Mouse (Mus musculus): Measurements from ENCODE around the gene Kcna4. TPM values are rescaled to one million over a fixed set of nuclear protein-coding genes. Genes with fewer than 3 reads are reported as not detected.

Gene Kcna4
- total and polyA plus RNA-seq, 3 experiments: 1.0 to 2.5 (median 1.3) TPM

GRCm38 (mm10) chr2:107324090-107324489 is 33.7 kb downstream of the Kcna4 start:
- no peak for DNase-seq
- no peak overlapping the region for H3K4me3 ChIP-seq
- H3K9ac ChIP-seq (ENCODE audit: low read depth, low read length): no peak overlapping the region
- no peaks in the 10 kb centered on the region; the same call in 1 of the 2 replicates for H3K4me1 ChIP-seq (ENCODE audit: control insufficient read depth, insufficient read depth, low read length)
- H3K79me2 ChIP-seq (replicated peaks; ENCODE audit: control insufficient read depth, insufficient read depth, low read length): no peaks in the 10 kb centered on the region
- intact Hi-C loops (cut with DNase I): no loop called here
- no peaks in the 10 kb centered on the region for H3K27me3 ChIP-seq (ENCODE audit: control insufficient read depth, insufficient read depth, low read length)
- no peak overlapping the region for H3K27ac ChIP-seq
- H3K36me3 ChIP-seq (ENCODE audit: control insufficient read depth, insufficient read depth, low read length): no peaks in the 10 kb centered on the region
- TF ChIP-seq POLR2A (IDR thresholded peaks at IDR 0.05; ENCODE audit: insufficient read depth, low read depth, low read length): no peak
- no peak for TF ChIP-seq EP300 (IDR thresholded peaks at IDR 0.05; ENCODE audit: insufficient read depth, low read depth, low read length)
- no peak for TF ChIP-seq CTCF (IDR thresholded peaks at IDR 0.05)
- WGBS: 73% methylated on average over 3 of the region's 3 CpGs

- TF ChIP-seq POLR2A (IDR thresholded peaks at IDR 0.05; ENCODE audit: insufficient read depth, low read depth, low read length): no peak
- DNase-seq: no peak
- WGBS: 92% methylated on average over 3 of the region's 3 CpGs
- Histone ChIP-seq H3K27ac (no peak overlapping the region), H3K4me1 (ENCODE audit: control insufficient read depth, insufficient read depth, low read length) (no peaks in the 10 kb centered on the region; the same call in 1 of the 2 replicates), H3K27me3 (ENCODE audit: control insufficient read depth, insufficient read depth, low read length) (no peaks in the 10 kb centered on the region), H3K79me2 (replicated peaks; ENCODE audit: control insufficient read depth, insufficient read depth, low read length) (no peaks in the 10 kb centered on the region), H3K36me3 (ENCODE audit: control insufficient read depth, insufficient read depth, low read length) (no peaks in the 10 kb centered on the region), H3K4me3 (no peak overlapping the region), H3K9ac (ENCODE audit: low read depth, low read length) (no peak overlapping the region)
- intact Hi-C loops (cut with DNase I): no loop called here
These were observed 36.8 kb downstream of the Kcna4 start for GRCm38 (mm10) chr2:107327276-107327675.

- H3K4me3 ChIP-seq: no peak overlapping the region
- 81% methylated on average over 3 of the region's 3 CpGs for WGBS
These were observed 50.9 kb downstream of the Kcna4 start for GRCm38 (mm10) chr2:107341291-107341690.

GRCm38 (mm10) chr2:107344807-107345206 is 54.4 kb downstream of the Kcna4 start:
- whole genome bisulfite sequencing: 59% methylated on average over 4 of the region's 4 CpGs
- Histone ChIP-seq H3K27me3 (ENCODE audit: control insufficient read depth, insufficient read depth, low read length) (no peaks in the 10 kb centered on the region), H3K27ac (no peak overlapping the region), H3K4me3 (no peak overlapping the region), H3K36me3 (ENCODE audit: control insufficient read depth, insufficient read depth, low read length) (no peaks in the 10 kb centered on the region), H3K4me1 (ENCODE audit: control insufficient read depth, insufficient read depth, low read length) (no peaks in the 10 kb centered on the region), H3K79me2 (replicated peaks; ENCODE audit: control insufficient read depth, insufficient read depth, low read length) (no peaks in the 10 kb centered on the region), H3K9ac (ENCODE audit: low read depth, low read length) (no peak overlapping the region)
- TF ChIP-seq EP300 (IDR thresholded peaks at IDR 0.05; ENCODE audit: insufficient read depth, low read depth, low read length) (no peak), CTCF (IDR thresholded peaks at IDR 0.05) (no peak), POLR2A (IDR thresholded peaks at IDR 0.05; ENCODE audit: insufficient read depth, low read depth, low read length) (no peak)
- intact Hi-C loops (cut with DNase I): no loop called here
- DNase-seq: no peak

More at GRCm38 (mm10) chr2:107341291-107341690, 50.9 kb downstream of the Kcna4 start:
- Histone ChIP-seq H3K79me2 (replicated peaks; ENCODE audit: control insufficient read depth, insufficient read depth, low read length) (no peaks in the 10 kb centered on the region), H3K9ac (ENCODE audit: low read depth, low read length) (no peak overlapping the region), H3K4me1 (ENCODE audit: control insufficient read depth, insufficient read depth, low read length) (no peaks in the 10 kb centered on the region), H3K27me3 (ENCODE audit: control insufficient read depth, insufficient read depth, low read length) (no peaks in the 10 kb centered on the region), H3K36me3 (ENCODE audit: control insufficient read depth, insufficient read depth, low read length) (no peaks in the 10 kb centered on the region), H3K27ac (no peak overlapping the region)
- DNase-seq: no peak
- intact Hi-C loops (cut with DNase I): no loop called here
- TF ChIP-seq CTCF (IDR thresholded peaks at IDR 0.05) (no peak), POLR2A (IDR thresholded peaks at IDR 0.05; ENCODE audit: insufficient read depth, low read depth, low read length) (no peak), EP300 (IDR thresholded peaks at IDR 0.05; ENCODE audit: insufficient read depth, low read depth, low read length) (no peak)

- Histone ChIP-seq H3K36me3 (ENCODE audit: control insufficient read depth, insufficient read depth, low read length) (no peaks in the 10 kb centered on the region), H3K9ac (ENCODE audit: low read depth, low read length) (no peak overlapping the region), H3K4me3 (no peak overlapping the region), H3K27ac (no peak overlapping the region), H3K4me1 (ENCODE audit: control insufficient read depth, insufficient read depth, low read length) (no peaks in the 10 kb centered on the region), H3K79me2 (replicated peaks; ENCODE audit: control insufficient read depth, insufficient read depth, low read length) (no peaks in the 10 kb centered on the region), H3K27me3 (ENCODE audit: control insufficient read depth, insufficient read depth, low read length) (no peaks in the 10 kb centered on the region)
- TF ChIP-seq POLR2A (IDR thresholded peaks at IDR 0.05; ENCODE audit: insufficient read depth, low read depth, low read length) (no peak), CTCF (IDR thresholded peaks at IDR 0.05) (no peak), EP300 (IDR thresholded peaks at IDR 0.05; ENCODE audit: insufficient read depth, low read depth, low read length) (no peak)
- DNase-seq: no peak
- WGBS: 77% methylated on average over 4 of the region's 4 CpGs
- intact Hi-C loops (cut with DNase I): no loop called here
These were observed 54.9 kb downstream of the Kcna4 start for GRCm38 (mm10) chr2:107345299-107345698.

Other genes with a start within 250 kb of the Kcna4 start
- not detected for gene Fshb, start 231.0 kb upstream of the Kcna4 start, total RNA-seq (2021)
- not detected in 2 replicates for gene Fshb, start 231.0 kb upstream of the Kcna4 start, polyA plus RNA-seq (2012; rRNA removed)